Mouse (Mus musculus) embryonic facial prominence, embryonic 11.5 days (tissue): Measurements from ENCODE around the gene Mrpl11. TPM values are rescaled to one million over a fixed set of nuclear protein-coding genes. Genes with fewer than 3 reads are reported as not detected.
A peak's percentile ranks its signal among the peaks of the same experiment; 100 is the strongest.

Experiments
- ATAC-seq: fragments of 200-750 bp; cut with Nextera tagmentation; replicated peaks from 2 replicates; pipeline ENCODE4 v1.8.0; 2017; ENCODE audit warnings: low read depth; ENCODE audit not compliant: insufficient number of reproducible peaks, low FRiP score, low TSS enrichment
- DNase-seq: peaks from one replicate; pipeline ENCODE4 v3.0.0-alpha.2; 2015; ENCODE audit warnings: low spot score
- H3K27ac ChIP-seq: fragments of 300-500 bp; sonication (generic); replicated peaks from 2 replicates; pipeline ENCODE4 v1.5.1; 2014; ENCODE audit warnings: mild to moderate bottlenecking, low read depth, low read length, control low read depth
- H3K27me3 ChIP-seq: fragments of 300-500 bp; sonication (generic); 2 replicates; pipeline ENCODE4 v1.6.1; 2014; ENCODE audit warnings: mild to moderate bottlenecking, low read length, moderate library complexity, mixed read lengths; ENCODE audit not compliant: control insufficient read depth, insufficient read depth
- H3K36me3 ChIP-seq: fragments of 300-500 bp; sonication (generic); replicated peaks from 2 replicates; pipeline ENCODE4 v1.6.1; 2014; ENCODE audit warnings: low read depth, mild to moderate bottlenecking, low read length, moderate library complexity, mixed read lengths; ENCODE audit not compliant: control insufficient read depth, insufficient read depth
- H3K4me1 ChIP-seq: fragments of 300-500 bp; sonication (generic); 2 replicates; pipeline ENCODE4 v1.6.1; 2014; ENCODE audit warnings: low read length, mixed read lengths; ENCODE audit not compliant: control insufficient read depth, insufficient read depth
- H3K4me2 ChIP-seq: fragments of 300-500 bp; sonication (generic); 2 replicates; pipeline ENCODE4 v1.6.1; 2014; ENCODE audit warnings: low read depth, mild to moderate bottlenecking, control low read depth, low read length, moderate library complexity
- H3K4me3 ChIP-seq: fragments of 300-500 bp; sonication (generic); 2 replicates; pipeline ENCODE4 v1.5.1; 2014; ENCODE audit warnings: low read depth, low read length, control low read depth
- H3K9ac ChIP-seq: fragments of 300-500 bp; sonication (generic); replicated peaks from 2 replicates; pipeline ENCODE4 v1.6.1; 2014; ENCODE audit warnings: mild to moderate bottlenecking, control low read depth, low read length
- H3K9me3 ChIP-seq: fragments of 300-500 bp; sonication (generic); replicated peaks from 2 replicates; pipeline ENCODE4 v1.6.1; 2016; ENCODE audit warnings: mild to moderate bottlenecking, low read length, inconsistent platforms, mixed read lengths; ENCODE audit not compliant: control insufficient read depth
- WGBS: fragments of 180-500 bp; shearing (Covaris S2); extraction: QIAGEN DNeasy Blood & Tissue Kit; methylation state at CpG from one replicate; pipeline ENCODE4 v1.1.7; 2014; 5-methylcytosine and 5-hydroxymethylcytosine counted together
- polyA plus RNA-seq: library from polyadenylated mRNA; unstranded; fragments of >200 nt; fragmentation: Nextera tagmentation; extraction: Ambion mirVana; gene quantifications from 2 replicates; pipeline ENCODE4 v1.2.1, GENCODE M21; 2014

The Mrpl11 gene
- 164 and 173 TPM in 2 replicates for polyA plus RNA-seq

- peak; percentile 96 for DNase-seq
- Histone ChIP-seq H3K9me3 (no peaks in the 10 kb centered on the region), H3K4me2 (peak within 1 kb of the TSS; percentile 44), H3K27ac (peak within 1 kb of the TSS; percentile 81), H3K9ac (peak within 1 kb of the TSS; percentile 89), H3K27me3 (no peaks in the 10 kb centered on the region), H3K36me3 (peaks cover 2% of the 10 kb centered on the region; the same call in 1 of the 2 replicates), H3K4me3 (peak within 1 kb of the TSS; percentile 89), H3K4me1 (no peaks in the 10 kb centered on the region)
- ATAC-seq: peak; percentile 92
- under 1% methylated on average over 34 of the region's 34 CpGs for WGBS
Measured at GRCm38 (mm10) chr19:4961928-4962601, at the start of gene Mrpl11. Gene Mrpl11 (plus strand): TSS chr19:4962147.

- no peak for ATAC-seq
Measured at GRCm38 (mm10) chr19:4915924-4916603, 45.9 kb upstream of the Mrpl11 start.

GRCm38 (mm10) chr19:4916827-4917226 lies 45.1 kb upstream of the Mrpl11 start:
- ATAC-seq: no peak
- H3K36me3 ChIP-seq: peaks cover 16% of the 10 kb centered on the region; the same call in 1 of the 2 replicates
- WGBS: 80% methylated on average over 10 of the region's 10 CpGs

More at GRCm38 (mm10) chr19:4915924-4916603, 45.9 kb upstream of the Mrpl11 start:
- no peak for DNase-seq
- peaks cover 16% of the 10 kb centered on the region; the same call in 1 of the 2 replicates for H3K36me3 ChIP-seq
- no peaks in the 10 kb centered on the region for H3K9me3 ChIP-seq
- no peak overlapping the region for H3K4me3 ChIP-seq
- no peak overlapping the region for H3K4me2 ChIP-seq
- H3K9ac ChIP-seq: no peak overlapping the region
- no peak overlapping the region for H3K27ac ChIP-seq
- H3K27me3 ChIP-seq: no peaks in the 10 kb centered on the region
- 92% methylated on average over 15 of the region's 15 CpGs for WGBS
- H3K4me1 ChIP-seq: no peaks in the 10 kb centered on the region

GRCm38 (mm10) chr19:4919652-4920051 lies 42.3 kb upstream of the Mrpl11 start:
- WGBS: 86% methylated on average over 6 of the region's 6 CpGs
- H3K4me2 ChIP-seq: no peak overlapping the region
- H3K4me3 ChIP-seq: no peak overlapping the region
- no peak overlapping the region for H3K27ac ChIP-seq
- ATAC-seq (no peak), DNase-seq (no peak)
- no peaks in the 10 kb centered on the region for H3K4me1 ChIP-seq
- no peaks in the 10 kb centered on the region for H3K9me3 ChIP-seq
- H3K9ac ChIP-seq: no peak overlapping the region
- no peaks in the 10 kb centered on the region for H3K27me3 ChIP-seq
- H3K36me3 ChIP-seq: peaks cover 7% of the 10 kb centered on the region; the same call in 1 of the 2 replicates

More at GRCm38 (mm10) chr19:4916827-4917226, 45.1 kb upstream of the Mrpl11 start:
- Histone ChIP-seq H3K27ac (no peak overlapping the region), H3K9me3 (no peaks in the 10 kb centered on the region), H3K4me3 (no peak overlapping the region), H3K4me1 (no peaks in the 10 kb centered on the region), H3K9ac (no peak overlapping the region), H3K4me2 (no peak overlapping the region), H3K27me3 (no peaks in the 10 kb centered on the region)
- DNase-seq: no peak

- peaks cover 3% of the 10 kb centered on the region; the same call in 1 of the 2 replicates for H3K36me3 ChIP-seq
Measured at GRCm38 (mm10) chr19:4925121-4925860, 36.7 kb upstream of the Mrpl11 start.

GRCm38 (mm10) chr19:4927904-4928531 lies 33.9 kb upstream of the Mrpl11 start, which contains the start of gene Dpp3:
Gene Dpp3 (minus strand): TSS chr19:4928287.
- H3K9me3 ChIP-seq: no peaks in the 10 kb centered on the region
- ATAC-seq: peak; percentile 95
- no peaks in the 10 kb centered on the region for H3K27me3 ChIP-seq
- WGBS: under 1% methylated on average over 32 of the region's 32 CpGs
- no peaks in the 10 kb centered on the region for H3K4me1 ChIP-seq
- H3K27ac ChIP-seq: no peak within 1 kb of the TSS
- peak within 1 kb of the TSS; percentile 57 for H3K4me3 ChIP-seq
- peak within 1 kb of the TSS; percentile 57 for H3K4me2 ChIP-seq
- peak; percentile 99 for DNase-seq
- H3K36me3 ChIP-seq: peaks cover 3% of the 10 kb centered on the region; the same call in 1 of the 2 replicates
- H3K9ac ChIP-seq: peak within 1 kb of the TSS; percentile 61

More at GRCm38 (mm10) chr19:4925121-4925860, 36.7 kb upstream of the Mrpl11 start:
- Histone ChIP-seq H3K4me2 (no peak overlapping the region), H3K9ac (no peak overlapping the region), H3K4me1 (no peaks in the 10 kb centered on the region), H3K4me3 (no peak overlapping the region), H3K27me3 (no peaks in the 10 kb centered on the region), H3K9me3 (no peaks in the 10 kb centered on the region), H3K27ac (no peak overlapping the region)
- 95% methylated on average over 11 of the region's 11 CpGs for WGBS
- DNase-seq (no peak), ATAC-seq (no peak)

GRCm38 (mm10) chr19:4928781-4929180 lies 33.2 kb upstream of the Mrpl11 start:
- Histone ChIP-seq H3K27ac (no peak overlapping the region), H3K27me3 (no peaks in the 10 kb centered on the region), H3K9me3 (no peaks in the 10 kb centered on the region), H3K9ac (peak overlapping the region; percentile 56), H3K36me3 (peaks cover 3% of the 10 kb centered on the region; the same call in 1 of the 2 replicates), H3K4me2 (peak overlapping the region; percentile 46), H3K4me3 (peak overlapping the region; percentile 57; the same call in 1 of the 2 replicates), H3K4me1 (no peaks in the 10 kb centered on the region)
- DNase-seq (no peak), ATAC-seq (0 out of 2 replicates have a peak, but pooled peaks have one; percentile 11)
- WGBS: 60% methylated on average over 5 of the region's 5 CpGs
